Mouse (Mus musculus): Measurements from ENCODE around the gene Hoxa3. TPM values are rescaled to one million over a fixed set of nuclear protein-coding genes. Genes with fewer than 3 reads are reported as not detected.

Hoxa3 gene
- polyA plus RNA-seq, 2 experiments from 2014 or later = 0.21 TPM; not detected in 1

DNA sequence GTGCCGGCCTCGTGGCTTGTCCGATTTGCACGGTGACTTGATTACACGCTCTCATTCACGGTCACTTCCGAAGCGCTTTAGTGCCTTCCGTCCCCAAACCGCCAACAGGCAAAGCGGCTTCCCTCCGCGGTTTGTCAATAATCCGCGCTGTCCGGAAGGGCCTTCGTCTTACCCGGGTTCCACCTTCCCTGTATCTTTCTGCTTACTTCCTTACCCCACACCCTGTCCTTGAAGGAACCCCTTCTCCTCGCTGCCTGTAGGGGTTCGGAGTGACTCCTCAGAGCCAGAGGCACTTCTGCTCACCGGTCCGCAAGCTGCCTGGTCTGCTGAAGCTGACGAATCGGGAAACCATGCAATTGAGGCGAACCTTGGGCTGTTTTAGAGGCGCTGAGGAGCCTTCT is 33.3 kb upstream of the Hoxa3 start:
- peak; percentile 30 for ATAC-seq

GRCm38 (mm10) chr6:52245757-52246142 is 32.6 kb upstream of the Hoxa3 start, which contains the start of gene Hoxa11:
Gene Hoxa11, minus strand, starts transcription at chr6:52245810.
- ATAC-seq = no peak

GRCm38 (mm10) chr6:52245040-52245756 is 32.1 kb upstream of the Hoxa3 start:
- no peak for ATAC-seq

- ATAC-seq = no peak
These were observed 31.4 kb upstream of the Hoxa3 start for GRCm38 (mm10) chr6:52244471-52245039.

DNA sequence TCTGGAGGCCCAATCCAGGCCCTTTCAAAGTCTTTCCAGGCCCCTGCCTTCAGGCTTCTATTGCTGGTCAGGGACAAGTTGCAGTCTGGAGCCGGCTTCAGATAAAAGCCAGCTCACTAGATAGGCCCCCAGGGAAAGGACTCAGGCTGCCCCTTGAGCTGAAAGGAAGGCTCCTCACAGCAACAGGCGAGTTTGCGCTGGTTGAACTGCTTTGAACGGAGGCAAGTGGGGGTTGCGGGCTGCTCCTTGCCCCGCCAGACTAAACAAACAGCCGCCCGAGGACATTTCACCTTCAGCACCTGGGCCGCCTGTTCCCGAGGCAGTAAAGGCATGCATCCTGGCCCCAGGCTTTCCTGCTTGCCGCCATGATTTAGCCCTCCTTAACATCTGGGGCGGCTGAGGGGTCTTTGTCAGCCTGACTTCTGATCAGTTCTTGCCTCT is 30.6 kb upstream of the Hoxa3 start:
- ATAC-seq = no peak

DNA sequence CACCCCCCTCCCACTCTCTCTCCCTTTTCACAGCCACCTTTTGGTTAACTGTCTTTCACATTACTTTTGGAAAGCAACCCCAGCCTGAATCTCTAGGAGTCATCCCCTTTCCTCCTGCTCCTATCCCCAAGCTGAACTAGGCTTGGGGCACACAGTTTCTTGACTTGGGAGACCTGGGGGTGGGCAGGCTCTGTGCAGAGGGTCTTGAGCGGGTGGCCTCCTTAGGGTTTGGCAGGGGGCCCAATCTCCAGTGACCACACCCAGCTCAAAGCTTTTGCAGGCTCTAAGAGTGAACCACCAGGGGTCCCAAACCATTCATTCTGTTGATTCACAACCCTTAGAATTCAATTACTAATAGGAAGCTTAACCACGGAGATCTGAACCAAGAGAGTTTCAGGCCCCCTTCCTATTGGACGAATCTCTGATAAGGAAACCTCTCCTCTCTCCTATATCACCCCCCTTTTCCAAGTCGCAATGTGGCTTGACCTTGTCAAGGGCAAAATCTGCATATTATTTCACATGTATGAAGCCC is 29.7 kb upstream of the Hoxa3 start:
- ATAC-seq = no peak

DNA sequence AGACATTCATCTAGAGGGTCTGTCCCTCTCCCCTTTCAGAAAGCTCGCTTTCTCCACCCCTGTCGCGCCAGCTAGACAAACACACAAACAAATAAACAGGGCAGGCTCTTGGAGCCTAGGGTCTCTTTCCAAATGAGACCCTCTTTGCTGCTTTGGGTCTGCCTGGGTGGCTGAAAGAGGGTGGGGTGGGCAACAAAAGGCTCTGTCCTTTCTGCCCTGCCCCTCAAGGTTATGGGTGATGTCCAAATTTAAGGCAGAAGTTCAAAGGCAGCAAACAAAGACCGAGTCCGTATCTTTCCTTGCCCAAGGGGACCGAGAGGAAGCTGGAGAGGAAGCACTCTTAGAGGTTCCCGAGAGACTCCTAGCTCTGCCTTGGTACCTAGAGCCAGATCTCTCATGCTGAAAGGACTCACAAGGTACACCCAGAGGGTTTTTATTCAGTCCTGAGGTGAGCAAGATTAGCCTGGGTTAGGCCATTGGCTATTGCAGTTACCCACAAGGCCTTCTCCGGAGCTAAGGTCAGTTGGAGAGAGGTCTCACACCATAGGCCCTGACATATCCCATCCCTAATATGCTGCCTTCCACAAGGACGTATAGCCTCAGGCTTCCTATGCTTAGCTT is 28.0 kb upstream of the Hoxa3 start:
- no peak for ATAC-seq

DNA sequence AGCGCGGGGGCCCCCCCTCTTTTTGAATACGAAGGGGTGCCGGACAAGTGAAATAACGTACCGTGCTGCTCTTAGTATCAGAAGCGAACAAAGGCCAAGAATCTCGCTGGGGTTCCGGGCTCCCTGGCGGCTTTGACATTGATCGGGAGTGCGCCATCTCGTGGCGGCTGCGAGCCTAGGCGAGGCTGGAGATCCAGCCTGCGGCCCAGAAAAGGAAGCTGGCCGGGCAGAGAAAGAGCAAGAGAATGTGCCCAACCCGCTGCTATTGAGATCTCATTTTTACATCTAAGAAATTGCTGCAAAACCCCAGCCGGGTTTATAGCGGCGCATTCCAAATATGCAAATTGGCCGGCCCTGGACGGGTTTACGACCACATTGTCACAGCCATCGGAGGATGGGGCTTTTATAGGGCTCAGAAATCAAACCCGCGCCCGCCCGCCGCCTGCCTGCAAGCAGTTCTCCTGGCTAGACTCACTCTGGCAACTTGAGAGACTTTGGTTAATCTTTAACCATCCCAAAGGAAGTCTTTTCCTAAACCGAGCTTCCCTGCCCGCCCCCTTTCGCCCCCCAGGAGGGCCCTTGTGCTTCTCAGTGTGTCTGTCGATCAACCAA is 27.4 kb upstream of the Hoxa3 start, which contains the start of gene Hoxa10:
Hoxa10 (minus strand) TSS at position 466 of the 612 bp plus-strand sequence.
- ATAC-seq = peak; percentile 79

DNA sequence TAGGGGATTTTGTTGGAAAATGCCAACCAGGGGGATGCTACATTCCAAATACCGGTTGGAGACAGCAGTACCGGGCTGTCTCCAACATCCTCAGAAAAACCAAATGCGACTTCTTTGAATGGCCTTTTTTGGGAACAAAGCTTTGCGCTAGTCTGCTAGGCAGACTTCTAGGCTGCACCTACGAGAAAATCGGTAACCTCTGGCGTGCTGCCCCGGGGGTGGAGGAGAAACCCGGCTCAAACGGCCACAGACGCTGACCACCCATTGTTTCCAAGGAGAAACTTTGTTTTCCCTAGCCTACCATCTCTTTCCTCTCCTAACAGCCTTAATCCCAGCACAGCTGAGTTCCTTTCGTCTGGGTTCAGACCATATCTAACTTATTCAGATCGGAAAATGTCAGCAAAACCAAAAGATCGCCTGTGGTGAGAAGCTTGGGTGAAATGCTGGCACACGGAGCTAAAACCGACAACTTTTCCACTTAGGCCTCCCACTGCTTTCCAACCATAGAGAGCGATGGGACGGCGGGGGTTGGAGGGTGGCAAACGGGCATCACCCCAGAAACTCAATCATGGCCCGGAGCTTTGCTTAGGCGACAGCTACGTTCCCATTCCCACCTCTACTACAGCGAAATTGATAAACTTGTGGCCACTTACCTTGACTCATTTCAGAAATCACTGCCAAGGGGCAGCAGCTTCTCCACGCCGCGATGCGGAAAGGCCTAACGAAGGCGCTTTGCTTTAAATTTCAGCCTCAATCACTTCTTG is 26.7 kb upstream of the Hoxa3 start:
- peak; percentile 7 for ATAC-seq

GRCm38 (mm10) chr6:52238976-52239375 is 25.8 kb upstream of the Hoxa3 start:
- ATAC-seq = no peak

DNA sequence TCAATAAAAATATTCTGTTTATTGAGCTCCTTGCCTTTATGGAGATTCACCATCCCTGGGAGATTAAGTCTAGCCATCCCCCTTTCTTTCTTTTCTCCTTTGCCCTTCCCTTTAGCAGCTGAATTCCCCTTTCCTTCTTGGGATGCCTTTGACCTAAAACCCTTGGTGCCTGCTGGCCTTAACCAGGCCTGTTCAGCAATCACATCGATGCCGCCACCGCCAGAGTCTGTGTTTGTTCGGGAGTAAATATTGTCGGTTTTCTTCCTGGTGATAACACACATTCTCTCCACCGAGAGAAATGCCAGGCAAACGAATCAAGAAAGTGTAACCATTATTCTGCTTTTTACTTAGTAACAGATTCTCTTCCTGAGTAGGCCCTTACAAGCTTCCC is 25.0 kb upstream of the Hoxa3 start:
- ATAC-seq = no peak

GRCm38 (mm10) chr6:52237346-52238154 is 24.4 kb upstream of the Hoxa3 start:
- ATAC-seq = no peak

- no peak for ATAC-seq
These were observed 23.7 kb upstream of the Hoxa3 start for GRCm38 (mm10) chr6:52236806-52237205.

- ATAC-seq = no peak
These were observed 22.7 kb upstream of the Hoxa3 start for GRCm38 (mm10) chr6:52235866-52236265.

- ATAC-seq = no peak
These were observed 22.1 kb upstream of the Hoxa3 start for GRCm38 (mm10) chr6:52235267-52235666.

- no peak for ATAC-seq
These were observed 21.4 kb upstream of the Hoxa3 start for GRCm38 (mm10) chr6:52234428-52235140.

DNA sequence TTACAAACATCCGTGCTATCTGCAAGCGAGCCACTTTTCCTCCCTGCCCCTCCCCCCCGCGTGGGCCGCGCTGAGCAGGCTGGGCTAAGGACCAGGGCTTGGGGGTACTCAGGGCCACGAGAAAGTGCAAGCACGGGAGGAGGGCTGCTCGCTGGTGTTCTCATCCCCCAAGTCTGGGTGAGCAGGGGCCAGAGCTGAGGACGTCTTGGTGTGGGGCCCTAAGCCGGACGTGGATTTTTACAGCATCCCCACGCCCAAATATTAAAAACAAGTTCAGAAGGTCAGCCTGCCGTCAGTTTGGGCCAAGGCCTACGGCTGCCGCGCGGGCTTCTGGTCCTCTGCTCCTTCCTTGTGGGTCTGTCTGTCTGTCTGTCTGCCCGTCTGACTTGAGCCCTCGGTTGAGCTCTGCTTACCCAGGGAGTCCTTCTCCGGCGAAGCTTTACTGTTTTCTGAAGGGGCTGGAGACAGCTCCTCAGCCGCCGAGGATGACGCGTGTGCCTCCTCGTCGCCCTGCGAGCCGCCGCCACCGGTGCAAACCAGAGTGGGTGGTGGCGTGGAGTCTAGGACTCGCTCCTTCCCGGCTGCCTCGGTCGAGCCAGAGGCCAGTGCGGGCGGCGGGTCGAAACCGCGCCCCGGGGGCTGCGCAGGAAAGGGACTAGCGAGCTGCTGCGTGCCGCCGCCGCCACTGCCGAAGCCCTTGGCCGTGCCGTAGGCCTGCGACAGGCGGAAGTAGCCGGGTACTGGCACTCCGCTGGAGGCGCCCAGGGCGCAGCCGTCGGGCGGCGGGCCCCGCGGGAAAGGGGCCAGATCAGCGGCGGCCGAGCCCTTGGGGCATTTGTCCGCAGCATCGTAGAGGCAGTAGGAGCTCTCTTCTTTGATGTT is 20.7 kb upstream of the Hoxa3 start:
- ATAC-seq = no peak

DNA sequence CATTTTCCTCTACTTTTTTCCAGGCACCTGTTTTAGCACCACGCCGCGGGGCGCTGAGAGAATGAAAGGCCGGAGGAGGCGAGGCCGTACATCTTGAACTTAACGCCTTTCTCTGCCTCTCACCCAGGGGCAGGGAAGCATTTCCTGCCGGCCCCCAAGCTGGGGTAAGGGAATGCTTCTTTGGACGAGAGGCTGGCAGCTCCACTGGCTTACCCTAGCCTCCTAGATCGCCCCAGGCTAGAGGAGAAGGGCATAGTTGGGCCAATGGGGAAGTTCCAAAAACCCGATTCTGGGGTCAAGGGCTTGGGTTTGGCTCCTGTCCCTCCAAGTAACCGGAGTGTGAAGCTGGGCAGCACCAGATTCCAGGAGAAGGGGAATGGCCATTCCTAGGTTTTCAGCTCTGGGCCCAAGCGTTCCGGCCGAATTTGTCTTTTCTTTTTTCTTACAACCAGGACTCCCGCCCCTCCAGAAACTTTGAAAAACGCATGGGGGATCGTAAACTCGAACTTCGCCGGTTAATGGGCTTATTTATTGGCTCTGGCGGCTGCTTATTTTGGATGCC is 19.9 kb upstream of the Hoxa3 start:
- ATAC-seq = no peak

DNA sequence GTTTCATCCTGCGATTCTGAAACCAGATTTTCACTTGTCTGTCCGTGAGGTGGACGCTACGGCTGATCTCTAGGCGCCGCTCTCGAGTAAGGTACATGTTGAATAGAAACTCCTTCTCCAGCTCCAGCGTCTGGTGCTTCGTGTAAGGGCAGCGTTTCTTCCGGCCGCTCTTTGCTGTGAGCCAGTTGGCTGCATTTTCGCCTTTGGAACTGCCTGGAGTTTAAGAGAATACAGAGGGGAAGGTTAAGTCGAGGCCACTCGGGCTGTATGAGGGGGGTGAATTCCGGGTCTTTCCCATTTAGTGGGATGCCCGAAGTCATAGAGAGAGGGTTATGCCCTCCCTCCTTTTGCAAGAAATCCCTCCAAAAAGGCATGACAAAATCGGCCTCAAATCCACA is 19.4 kb upstream of the Hoxa3 start:
- no peak for ATAC-seq

Data from activated CD4-positive, CD25-positive, alpha-beta regulatory T cell, adult 4 months (primary cell).